Comparison of ENCODE assay signal across 9 mouse cellular contexts in genomic region chr9:116059156-116059555, GRCm38 (mm10).
A peak's percentile ranks its signal among the peaks of the same experiment; 100 is the strongest.
DNase-seq lines count a peak whose midpoint lies in the region; ATAC-seq and TF ChIP-seq lines count a peak whose summit lies in the region.
"Had no signal": no experiment of that assay in that cellular context is flagged by ENCODE, and none has a peak within 500 bp of the region (broad histone marks: within the 10 kb centered on the region; RNA-seq: fewer than 3 reads in every experiment).

No protein-coding gene starts in this region.

- H3K4me3 ChIP-seq in left cerebral cortex, adult 2 months: no peak overlapping the region
- H3K4me3 ChIP-seq in liver, postnatal 0 days (ENCODE audit: low read depth, low read length): no peak overlapping the region
- no peak overlapping the region for H3K4me3 ChIP-seq in heart, embryonic 12.5 days
- H3K4me3 ChIP-seq: embryonic facial prominence, embryonic 12.5 days; liver, embryonic 13.5 days had no signal

- no peak overlapping the region for H3K4me2 ChIP-seq in liver, postnatal 0 days (ENCODE audit: low read depth, low read length)
- H3K4me2 ChIP-seq in heart, embryonic 12.5 days: no peak overlapping the region
- H3K4me2 ChIP-seq: embryonic facial prominence, embryonic 12.5 days; liver, embryonic 13.5 days had no signal

- peak; percentile 52 for TF ChIP-seq CTCF in left cerebral cortex, adult 2 months (IDR thresholded peaks at IDR 0.05)
- peak; percentile 66 for TF ChIP-seq CTCF in liver, postnatal 0 days (IDR thresholded peaks at IDR 0.05; ENCODE audit: low read depth)

- H3K27ac ChIP-seq in left cerebral cortex, adult 2 months: no peak overlapping the region
- no peak overlapping the region for H3K27ac ChIP-seq in liver, postnatal 0 days (ENCODE audit: low read depth)
- no peak overlapping the region for H3K27ac ChIP-seq in heart, embryonic 12.5 days (ENCODE audit: poor library complexity, severe bottlenecking)
- H3K27ac ChIP-seq: embryonic facial prominence, embryonic 12.5 days; liver, embryonic 13.5 days had no signal

- no peak for DNase-seq in left cerebral cortex, adult 2 months (ENCODE audit: extremely low spot score in 1 of 2, low spot score in 2 of 2)
- no peak for DNase-seq in left cerebral cortex, adult 11 months (ENCODE audit: low spot score)
- DNase-seq in c-Kit-positive CD71-negative TER-119-negative erythroid progenitor cells, embryonic 14.5 days (ENCODE audit: low read depth): peak; percentile 47
- DNase-seq in liver, postnatal 0 days: peak; percentile 51
- DNase-seq in spleen, postnatal 36 days (ENCODE audit: low spot score in 2 of 2): peak; percentile 58 to 72
- no peak for DNase-seq in gastrocnemius, postnatal 25 days
- DNase-seq: liver, embryonic 13.5 days had no signal

- no peak overlapping the region for H3K9ac ChIP-seq in liver, postnatal 0 days (replicated peaks)
- H3K9ac ChIP-seq in heart, embryonic 12.5 days: no peak overlapping the region
- H3K9ac ChIP-seq: embryonic facial prominence, embryonic 12.5 days; liver, embryonic 13.5 days had no signal

- H3K36me3 ChIP-seq in liver, postnatal 0 days (replicated peaks; ENCODE audit: insufficient read depth, low read length): no peaks in the 10 kb centered on the region
- H3K36me3 ChIP-seq in heart, embryonic 12.5 days: no peaks in the 10 kb centered on the region
- H3K36me3 ChIP-seq: embryonic facial prominence, embryonic 12.5 days; liver, embryonic 13.5 days had no signal

- 30% methylated on average over 4 of the region's 4 CpGs for WGBS in liver, postnatal 0 days (ENCODE audit: insufficient replicate concordance)
- 65% methylated on average over 4 of the region's 4 CpGs for WGBS in heart, embryonic 12.5 days

- no peak for TF ChIP-seq EP300 in liver, postnatal 0 days (IDR thresholded peaks at IDR 0.05; ENCODE audit: low read depth)

- no peaks in the 10 kb centered on the region for H3K27me3 ChIP-seq in liver, postnatal 0 days (ENCODE audit: insufficient read depth, low read length)
- no peaks in the 10 kb centered on the region for H3K27me3 ChIP-seq in heart, embryonic 12.5 days (replicated peaks)
- H3K27me3 ChIP-seq: embryonic facial prominence, embryonic 12.5 days; liver, embryonic 13.5 days had no signal

- 0 out of 2 replicates have a peak, but pooled peaks cover 3% of the 10 kb centered on the region for H3K4me1 ChIP-seq in liver, postnatal 0 days (ENCODE audit: insufficient read depth)
- H3K4me1 ChIP-seq in heart, embryonic 12.5 days (replicated peaks): no peaks in the 10 kb centered on the region
- H3K4me1 ChIP-seq: embryonic facial prominence, embryonic 12.5 days; liver, embryonic 13.5 days had no signal

- intact Hi-C loops in left cerebral cortex, adult 2 months (cut with DNase I): no loop called here

- peak; percentile 75 for ATAC-seq in liver, postnatal 0 days
- no peak for ATAC-seq in heart, embryonic 12.5 days (ENCODE audit: insufficient number of reproducible peaks, low FRiP score)

- H3K9me3 ChIP-seq in liver, postnatal 0 days (ENCODE audit: low read length): no peaks in the 10 kb centered on the region; the same call in 1 of the 2 replicates
- H3K9me3 ChIP-seq in heart, embryonic 12.5 days (replicated peaks): peaks cover 6% of the 10 kb centered on the region; the same call in 1 of the 2 replicates
- H3K9me3 ChIP-seq: embryonic facial prominence, embryonic 12.5 days; liver, embryonic 13.5 days had no signal

Comparison
In these comparisons a context has a peak if more than half of its experiments do, and no peak if none do; other contexts are left out.
1. DNase-seq: peak in c-Kit-positive CD71-negative TER-119-negative erythroid progenitor cells, embryonic 14.5 days (single experiment), liver, postnatal 0 days (single experiment) and spleen, postnatal 36 days (2 of 2); none in left cerebral cortex, adult 2 months (0 of 2), left cerebral cortex, adult 11 months (single experiment) and gastrocnemius, postnatal 25 days (single experiment).